Mouse (Mus musculus) right cerebral cortex, adult 2 months (tissue): ENCODE results near the gene C5ar2.
"Not testable (repeated sequence)": the region's sequence is repeated elsewhere in the genome, so short reads cannot be mapped to it uniquely, and the experiment has no call there.

Experiments
- DNase-seq, 2 experiments: peaks; one replicate each; pipeline ENCODE4 v3.0.0; 2021 to 2022; ENCODE audit warnings: low spot score in 2 of 2

The C5ar2 gene

GRCm38 (mm10) chr7:16244067-16244466 lies at the start of gene C5ar2:
Gene C5ar2 (minus strand): TSS chr7:16244154.
- no peak for DNase-seq

- DNase-seq: no peak
These were observed 43.8 kb upstream of the C5ar2 start for GRCm38 (mm10) chr7:16287791-16288190.

- DNase-seq: no peak
These were observed 43.1 kb upstream of the C5ar2 start for GRCm38 (mm10) chr7:16287016-16287415.

GRCm38 (mm10) chr7:16286026-16286961 lies 42.3 kb upstream of the C5ar2 start, which contains the start of gene Ccdc9:
Gene Ccdc9 (minus strand): TSS chr7:16286795.
- peak; percentile 97 to 98 for DNase-seq

- peak; percentile 24 to 29 for DNase-seq
These were observed 41.6 kb upstream of the C5ar2 start for GRCm38 (mm10) chr7:16285450-16286025.

GRCm38 (mm10) chr7:16284904-16285303 lies 41.0 kb upstream of the C5ar2 start:
- DNase-seq: no peak

- no peak for DNase-seq
These were observed 40.0 kb upstream of the C5ar2 start for GRCm38 (mm10) chr7:16284001-16284400.

- no peak for DNase-seq
These were observed 38.4 kb upstream of the C5ar2 start for GRCm38 (mm10) chr7:16282334-16282733.

GRCm38 (mm10) chr7:16280721-16281120 lies 36.8 kb upstream of the C5ar2 start:
- no peak for DNase-seq

GRCm38 (mm10) chr7:16274922-16275890 lies 31.3 kb upstream of the C5ar2 start:
- no peak for DNase-seq

GRCm38 (mm10) chr7:16273766-16274140 lies 29.8 kb upstream of the C5ar2 start:
- peak; percentile 62 to 74 for DNase-seq

GRCm38 (mm10) chr7:16273081-16273765 lies 29.3 kb upstream of the C5ar2 start, which contains the start of gene Inafm1:
Gene Inafm1 (minus strand): TSS chr7:16273617.
- peak; percentile 77 for DNase-seq

GRCm38 (mm10) chr7:16272681-16273080 lies 28.7 kb upstream of the C5ar2 start:
- DNase-seq: peak; percentile 66 to 77

GRCm38 (mm10) chr7:16271139-16271538 lies 27.2 kb upstream of the C5ar2 start:
- DNase-seq: no peak

GRCm38 (mm10) chr7:16266593-16266992 lies 22.6 kb upstream of the C5ar2 start:
- DNase-seq: not testable (repeated sequence)

- DNase-seq: no peak
These were observed 21.9 kb upstream of the C5ar2 start for GRCm38 (mm10) chr7:16265856-16266255.

- DNase-seq: no peak
These were observed 19.9 kb upstream of the C5ar2 start for GRCm38 (mm10) chr7:16263843-16264242.

GRCm38 (mm10) chr7:16263015-16263787 lies 19.2 kb upstream of the C5ar2 start:
- peak; percentile 86 to 90 for DNase-seq

GRCm38 (mm10) chr7:16261097-16261496 lies 17.1 kb upstream of the C5ar2 start:
- DNase-seq: no peak

GRCm38 (mm10) chr7:16259110-16259590 lies 15.2 kb upstream of the C5ar2 start, which contains the start of gene C5ar1:
Gene C5ar1 (minus strand): TSS chr7:16259540.
- DNase-seq: no peak
